Mouse (Mus musculus) lung, adult 2 months (tissue): ENCODE data around the gene Sypl.

Source experiments
- CTCF ChIP-seq: fragments of 200-500 bp; IDR thresholded peaks from 2 replicates; pipeline ENCODE4 v1.5.1; 2011; ENCODE audit warnings: mild to moderate bottlenecking, low read length, control low read depth; ENCODE audit not compliant: insufficient read depth
- POLR2A ChIP-seq: fragments of 200-500 bp; IDR thresholded peaks from 2 replicates; pipeline ENCODE4 v1.6.1; 2011; ENCODE audit warnings: low read depth, mild to moderate bottlenecking, control low read depth, low read length, borderline replicate concordance; ENCODE audit errors: extremely low read depth

DNA sequence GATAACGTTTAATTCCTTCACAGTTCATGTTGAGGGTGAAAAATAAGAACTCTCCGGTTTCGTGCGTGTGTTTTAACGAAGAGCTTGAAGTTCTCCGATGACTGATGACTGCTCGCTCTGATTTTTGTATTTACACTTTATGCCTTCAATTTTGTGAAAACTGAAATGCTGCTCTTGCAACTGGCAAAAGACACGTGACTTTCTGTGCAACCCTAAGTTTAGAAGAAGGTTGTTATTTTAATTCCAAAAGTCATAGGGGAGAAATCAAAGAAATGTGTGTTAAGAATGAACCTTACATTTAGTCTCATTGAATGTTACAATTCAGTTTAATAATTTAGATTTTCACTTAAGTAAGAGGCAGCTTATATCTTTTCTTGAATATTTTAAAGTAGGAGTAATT, 1.3 kb downstream of the Sypl start:
- no peak for TF ChIP-seq CTCF
- no peak for TF ChIP-seq POLR2A
